Mouse (Mus musculus) frontal cortex, postnatal 36 days (tissue): Measurements from ENCODE around the gene Gsta3.
"Not testable (repeated sequence)": the region's sequence is repeated elsewhere in the genome, so short reads cannot be mapped to it uniquely, and the experiment has no call there.

Experiments
- DNase-seq, 2 experiments: peaks; one replicate each; pipeline ENCODE4 v3.0.0; 2022; ENCODE audit warnings: low spot score in 2 of 2

Gene Gsta3

DNA sequence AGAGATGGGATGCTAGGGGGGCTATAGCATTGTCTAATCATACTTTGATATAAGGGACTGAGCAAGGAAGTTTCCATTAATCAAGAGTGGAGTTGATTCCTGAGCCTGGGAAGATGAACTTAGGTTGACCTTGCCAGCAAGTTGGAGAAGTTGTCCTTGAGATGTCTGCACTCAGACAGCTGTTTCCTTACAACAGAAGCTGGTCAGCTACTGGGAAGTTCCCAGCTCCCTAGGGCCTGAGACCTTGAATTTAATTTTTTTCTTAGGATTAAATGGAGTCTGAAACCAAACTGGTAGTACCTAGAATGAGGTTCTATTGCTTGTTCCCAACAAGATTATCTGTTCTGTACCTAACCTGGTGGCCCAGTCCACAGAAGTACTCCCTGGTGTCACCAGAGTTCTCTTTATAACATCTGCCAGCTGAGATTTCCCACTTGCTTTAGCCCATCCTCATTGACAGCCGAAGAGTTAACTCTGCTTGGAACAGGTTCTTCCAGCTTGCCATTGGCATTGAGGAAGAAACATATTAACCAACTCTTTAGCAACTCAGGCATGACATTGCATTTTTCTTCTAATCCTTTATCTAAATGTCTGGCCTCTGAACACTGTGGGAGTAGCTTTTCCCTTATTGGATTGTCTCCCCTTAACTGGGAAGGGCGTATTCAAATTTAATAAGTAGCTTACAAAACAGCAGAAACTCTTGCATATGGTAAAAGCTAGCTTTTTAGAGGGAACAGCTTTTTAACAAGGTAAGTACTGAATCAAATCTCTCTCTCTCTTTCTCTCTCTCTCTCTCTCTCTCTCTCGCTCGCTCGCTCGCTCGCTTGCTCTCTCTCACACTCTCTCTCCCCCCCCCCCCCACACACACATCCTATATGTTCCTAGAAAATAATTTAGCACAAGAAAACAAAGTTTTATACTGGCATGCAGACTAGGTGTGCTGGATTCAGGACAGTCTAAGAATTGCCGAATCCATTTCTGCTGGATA is at the start of gene Gsta3:
Gene Gsta3 (plus strand): TSS at position 679 of the 988 bp plus-strand sequence.
- DNase-seq: no peak

DNA sequence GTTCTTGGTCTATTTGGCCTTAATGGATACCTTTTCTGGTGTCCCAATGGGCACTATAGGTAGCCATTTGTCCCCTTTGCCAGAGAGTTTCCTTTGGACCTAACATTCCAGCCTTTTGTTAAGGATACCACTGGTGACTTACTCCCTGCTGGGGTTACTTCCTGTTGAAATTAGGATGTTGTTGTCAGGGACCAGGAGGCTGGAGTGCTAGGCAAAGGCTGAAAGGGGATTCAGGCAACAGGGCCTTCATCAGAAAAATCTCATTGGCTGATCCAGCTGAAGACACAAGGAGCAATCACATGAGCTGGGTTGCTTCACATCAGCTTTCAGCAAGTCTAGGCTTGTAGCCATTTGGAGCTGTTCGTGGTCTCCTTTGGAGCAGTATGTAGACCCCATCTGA is 34.1 kb upstream of the Gsta3 start:
- DNase-seq: no peak

DNA sequence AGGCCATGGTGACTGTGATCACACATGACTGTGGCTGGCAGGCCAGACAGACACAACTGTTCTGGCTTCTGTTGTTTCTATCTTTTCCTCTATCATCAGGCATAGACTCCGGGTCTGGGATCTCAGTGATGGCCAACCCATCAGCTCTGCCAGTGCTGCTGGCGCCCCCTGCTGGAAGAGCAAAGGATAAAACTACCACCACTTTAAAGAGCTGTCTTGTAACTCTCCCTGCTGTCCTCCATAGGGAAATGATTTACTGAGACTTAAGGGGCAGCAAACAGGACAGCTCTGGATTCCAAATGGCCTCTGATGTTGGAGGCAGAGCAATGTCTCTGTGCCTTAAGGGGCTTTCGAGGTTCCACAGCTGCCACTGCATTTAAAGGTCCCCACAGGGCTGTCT is 26.9 kb upstream of the Gsta3 start:
- DNase-seq: not testable (repeated sequence)

DNA sequence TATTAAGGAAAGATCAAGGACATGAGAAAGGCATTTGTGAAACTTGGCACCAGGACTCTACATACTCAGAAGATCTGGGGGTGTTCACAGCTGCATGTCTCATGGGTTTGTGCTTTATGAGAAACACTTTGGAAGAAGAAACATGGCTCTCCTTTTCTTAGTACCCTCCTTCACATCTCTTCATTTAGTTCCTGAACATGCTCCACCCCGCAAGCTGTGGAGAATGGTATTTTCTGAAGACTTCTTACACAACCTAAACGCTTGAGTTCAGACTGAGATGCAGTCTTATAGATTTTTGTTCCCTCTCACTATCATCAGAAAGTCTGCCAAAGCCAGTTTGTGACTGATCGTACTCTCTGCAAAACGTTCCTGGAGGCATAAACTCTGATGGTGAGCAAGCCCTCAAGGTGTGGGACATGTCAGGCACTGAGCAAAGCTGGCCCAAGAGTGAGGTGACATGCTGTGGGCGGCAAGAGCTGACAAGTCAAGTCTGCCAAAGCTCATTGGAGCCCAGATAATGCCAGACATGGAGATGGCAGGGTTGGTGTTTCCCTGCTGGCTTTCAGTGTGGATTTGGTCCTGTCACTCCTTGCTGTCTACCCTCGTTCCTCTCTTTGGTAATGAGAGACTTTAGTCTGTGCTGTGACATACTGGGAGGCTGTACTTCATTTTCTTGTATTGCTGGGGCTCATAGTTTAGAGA is 26.2 kb upstream of the Gsta3 start:
- DNase-seq: peak in 1 of 2 experiments; percentile 43

DNA sequence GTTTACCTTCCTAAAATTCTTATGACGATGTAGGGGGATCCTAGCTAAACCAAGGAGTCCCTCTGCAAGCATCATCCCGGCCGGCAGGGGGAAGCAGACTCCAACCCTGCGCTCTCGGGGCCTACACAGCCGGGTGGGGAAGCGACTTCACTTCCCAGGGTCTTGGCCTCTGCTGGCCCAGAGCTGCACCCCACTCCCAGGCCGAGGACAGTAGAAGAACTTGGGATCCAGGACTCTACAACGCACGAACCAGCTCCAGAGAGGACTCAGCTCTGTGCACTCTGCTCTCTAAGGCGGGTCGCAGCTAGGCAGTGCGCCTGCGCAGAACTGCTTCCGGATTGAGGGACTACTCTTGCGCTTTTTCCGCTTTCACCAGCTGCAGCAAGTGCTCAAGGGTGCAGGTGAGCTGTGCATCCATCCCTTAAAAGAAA is 21.9 kb upstream of the Gsta3 start, which contains the start of gene Tmem14a:
Gene Tmem14a (plus strand): TSS at position 87 of the 431 bp plus-strand sequence.
- DNase-seq: peak; percentile 90 to 91

DNA sequence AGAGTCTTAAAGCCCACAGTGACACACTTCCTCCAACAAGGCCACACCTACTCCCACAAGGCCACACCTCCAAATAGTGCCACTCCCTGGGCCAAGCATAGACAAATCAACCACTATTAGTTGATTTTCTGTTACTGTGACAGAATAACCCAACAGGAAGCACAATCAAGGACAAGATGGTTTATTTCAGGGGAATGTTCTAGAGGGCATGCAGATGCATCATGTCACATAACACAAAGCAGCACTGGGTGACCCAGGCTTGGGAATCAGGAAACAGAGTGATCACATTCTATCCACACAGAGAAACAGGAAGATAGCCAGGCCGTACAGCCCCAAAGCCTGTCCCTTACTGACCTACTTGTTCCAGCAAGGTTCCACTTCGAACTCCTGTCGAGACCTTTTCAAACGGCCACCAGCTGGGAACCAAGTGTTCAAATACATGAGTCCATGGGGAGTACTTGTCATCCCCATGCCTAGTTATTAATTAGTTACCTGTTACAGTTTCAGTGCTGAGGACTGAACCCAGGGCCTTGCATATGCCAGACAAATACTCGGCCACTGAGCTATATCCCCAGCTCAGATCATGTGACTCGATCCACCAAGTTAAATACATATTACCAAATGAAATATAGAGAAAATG is 12.5 kb upstream of the Gsta3 start:
- DNase-seq: no peak

DNA sequence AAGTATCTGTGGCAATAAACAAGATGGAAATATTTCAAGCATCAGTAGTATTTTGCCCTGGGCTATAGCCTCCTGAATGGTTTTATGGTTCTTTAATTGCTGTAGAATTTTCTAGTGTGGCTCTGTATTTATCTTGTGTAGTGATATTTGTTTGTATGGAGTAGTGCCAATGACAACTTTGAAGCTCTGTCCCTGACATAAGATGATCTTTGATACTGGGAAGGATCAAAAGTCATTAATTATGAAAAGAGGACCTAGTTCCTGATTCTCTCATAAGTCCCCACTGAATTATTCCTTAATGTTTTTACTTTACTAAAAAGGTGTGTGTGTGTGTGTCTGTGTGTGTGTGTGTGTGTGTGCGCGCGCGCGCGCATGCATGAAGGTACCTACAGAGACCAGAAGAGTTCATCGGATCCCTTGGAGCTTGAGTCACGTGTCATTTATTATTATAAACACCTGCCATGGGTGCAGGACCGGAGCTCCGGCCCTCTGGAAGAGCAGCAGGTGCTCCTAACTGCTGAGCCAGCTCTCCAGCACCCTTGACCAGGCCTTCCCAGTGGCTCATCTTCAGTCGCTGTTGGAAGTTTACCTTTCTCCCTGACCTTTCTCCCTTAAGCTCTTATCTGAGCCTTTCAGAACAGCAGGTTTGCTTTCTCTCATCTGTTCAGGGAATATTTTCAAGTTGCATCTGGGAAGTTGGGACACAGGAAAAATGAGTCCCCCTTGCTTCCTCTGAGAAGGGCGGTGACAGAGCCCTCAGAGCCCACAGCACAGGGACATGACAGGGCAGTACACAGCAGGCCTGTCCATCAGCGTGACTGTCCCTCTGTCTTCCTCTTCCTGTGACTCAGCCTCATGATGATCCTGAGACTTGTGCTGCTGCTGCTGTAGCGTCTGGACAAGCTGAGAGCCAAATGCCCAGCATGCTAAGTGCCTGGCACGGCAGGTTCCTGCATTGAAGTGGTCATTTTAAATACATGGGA is 11.4 kb upstream of the Gsta3 start:
- DNase-seq: not testable (repeated sequence)

DNA sequence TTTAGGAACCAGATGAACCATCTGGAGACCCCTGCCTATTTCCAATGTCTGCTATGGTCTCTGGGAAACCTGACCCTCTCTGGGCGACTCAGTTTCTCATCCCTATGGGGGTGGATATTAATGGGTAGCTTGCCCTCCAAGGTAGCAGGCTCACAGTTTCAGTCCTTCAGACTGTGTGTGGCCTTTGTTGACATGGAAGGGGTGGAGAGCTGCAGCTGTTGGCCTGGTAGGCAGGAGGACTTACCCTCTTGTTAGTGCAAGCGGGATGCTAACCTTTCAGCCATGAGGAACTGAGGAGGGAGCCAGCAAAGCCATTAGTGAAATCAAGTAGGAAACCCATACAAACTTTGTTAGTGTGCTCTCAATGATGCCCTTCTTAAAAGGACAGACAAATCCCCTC is 10.0 kb upstream of the Gsta3 start:
- DNase-seq: no peak

DNA sequence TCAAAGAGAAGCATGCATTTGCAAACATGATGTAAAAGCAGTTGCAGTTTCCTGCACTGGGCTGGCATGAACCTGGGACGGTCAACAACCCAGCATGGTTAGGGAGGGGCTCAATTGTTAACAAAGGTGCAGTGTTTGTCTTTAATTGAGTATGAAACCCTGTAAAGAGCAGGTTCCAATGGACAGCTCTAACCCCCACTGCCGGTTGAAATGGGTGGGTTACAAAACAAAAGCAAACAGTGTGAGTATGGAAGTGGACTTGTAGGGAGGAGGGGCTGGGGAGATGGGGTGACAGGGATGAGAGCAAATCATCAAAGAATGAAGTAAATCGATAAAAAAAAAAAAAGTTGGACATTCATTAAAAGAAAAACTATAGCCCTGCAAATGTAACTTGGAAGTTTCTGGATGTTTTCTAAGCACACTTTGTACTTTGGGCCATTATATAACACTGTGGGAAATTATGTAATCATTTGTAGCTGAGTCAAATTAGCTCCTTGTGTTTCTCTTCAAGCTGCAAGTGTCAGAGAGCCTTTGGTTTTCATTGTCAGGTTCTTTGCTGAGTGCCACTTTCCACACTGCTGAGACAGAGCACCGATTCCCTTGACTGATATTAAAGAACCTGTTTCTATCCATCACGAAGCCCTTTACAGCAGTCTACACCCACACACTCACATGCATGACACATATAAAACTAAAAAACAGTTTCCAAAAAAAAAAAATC is 8.5 kb upstream of the Gsta3 start:
- DNase-seq: peak in 1 of 2 experiments; percentile 36

DNA sequence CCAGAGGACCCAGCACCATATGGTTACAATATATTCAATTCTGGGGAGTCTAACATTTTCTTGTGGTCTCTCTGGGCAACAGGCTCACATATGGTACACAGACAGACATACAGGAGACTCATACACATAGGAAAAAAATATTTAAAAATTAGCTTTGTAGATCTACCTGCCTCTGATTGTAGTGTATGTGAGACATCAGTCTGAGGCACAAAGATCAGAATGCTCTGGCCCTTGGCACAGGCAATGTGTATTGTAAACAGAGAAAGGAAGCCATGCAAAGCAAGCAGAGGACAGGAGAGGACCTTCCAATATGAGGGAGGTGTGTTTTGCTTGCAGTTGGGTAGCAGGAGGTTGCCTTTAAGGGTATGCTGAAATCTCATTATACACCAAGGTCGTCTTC is 7.9 kb upstream of the Gsta3 start:
- DNase-seq: no peak

DNA sequence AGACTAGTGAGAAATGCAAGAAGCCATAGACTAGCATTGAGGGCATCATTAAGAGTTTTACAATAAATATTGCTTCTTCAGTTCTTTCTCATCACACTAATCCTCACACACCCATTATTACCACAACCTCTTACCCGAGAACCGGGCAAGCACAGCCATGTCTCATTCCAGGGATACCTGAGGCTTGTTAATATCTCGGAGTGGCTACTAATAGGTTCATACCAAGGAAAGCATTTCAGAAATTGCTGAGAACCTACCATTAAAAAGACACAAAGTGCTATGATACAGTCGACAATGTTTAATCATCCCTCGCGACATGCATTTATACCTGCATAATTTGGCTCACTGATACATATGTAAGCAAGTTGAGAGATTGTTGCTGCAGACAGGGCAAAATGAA is 5.0 kb upstream of the Gsta3 start:
- no peak for DNase-seq

DNA sequence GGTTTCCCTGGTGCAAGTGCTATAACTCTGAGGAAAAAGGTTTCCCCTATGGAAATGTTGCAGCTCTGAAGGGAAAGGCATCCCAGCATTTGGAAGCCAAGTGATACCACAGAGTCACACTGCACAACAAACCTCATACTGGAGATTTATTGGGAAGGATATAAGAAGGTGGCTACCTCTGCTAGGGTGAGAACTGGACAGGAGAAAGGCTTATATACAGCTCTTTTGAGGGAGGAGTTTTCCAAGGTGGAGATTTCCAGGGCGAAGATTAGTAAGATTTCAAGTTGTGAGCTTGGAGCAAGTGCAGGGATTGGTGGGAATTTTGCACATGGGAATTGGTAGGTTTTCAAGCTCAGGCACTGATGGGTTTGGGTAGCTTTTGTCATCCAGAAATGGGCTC is 707 bp downstream of the Gsta3 start:
- no peak for DNase-seq

DNA sequence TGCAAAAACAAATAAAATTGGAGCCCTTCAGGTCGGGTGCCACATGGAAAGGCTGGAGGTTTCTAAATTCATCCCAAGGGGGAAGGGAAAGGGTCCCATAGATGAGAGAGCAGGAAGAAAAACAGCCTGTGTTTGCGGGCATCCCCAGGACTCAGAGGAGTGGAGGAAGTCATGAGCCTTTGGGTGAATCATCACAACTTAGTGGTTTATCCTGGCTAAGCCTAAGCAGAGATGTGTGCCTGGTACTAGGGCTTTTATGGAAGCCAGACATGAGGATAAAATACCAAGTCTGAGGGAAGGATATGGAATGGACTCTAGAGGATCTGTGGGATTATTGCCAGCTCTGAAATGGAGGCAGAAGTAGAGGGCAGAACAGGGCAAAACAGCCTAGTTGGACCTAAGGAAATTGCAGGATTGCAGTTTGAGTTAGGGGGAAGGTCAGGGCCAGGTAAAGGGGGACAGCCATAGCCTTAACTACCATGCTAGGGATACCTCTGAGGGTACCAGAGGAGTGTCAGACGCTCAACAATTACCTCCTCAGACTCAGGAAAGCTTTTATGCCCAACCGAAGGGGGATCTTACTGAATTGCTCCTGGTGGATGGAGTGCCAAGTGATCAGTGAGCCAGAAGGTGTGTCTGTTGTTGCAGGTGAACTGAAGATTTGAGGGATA is 4.0 kb downstream of the Gsta3 start:
- no peak for DNase-seq

DNA sequence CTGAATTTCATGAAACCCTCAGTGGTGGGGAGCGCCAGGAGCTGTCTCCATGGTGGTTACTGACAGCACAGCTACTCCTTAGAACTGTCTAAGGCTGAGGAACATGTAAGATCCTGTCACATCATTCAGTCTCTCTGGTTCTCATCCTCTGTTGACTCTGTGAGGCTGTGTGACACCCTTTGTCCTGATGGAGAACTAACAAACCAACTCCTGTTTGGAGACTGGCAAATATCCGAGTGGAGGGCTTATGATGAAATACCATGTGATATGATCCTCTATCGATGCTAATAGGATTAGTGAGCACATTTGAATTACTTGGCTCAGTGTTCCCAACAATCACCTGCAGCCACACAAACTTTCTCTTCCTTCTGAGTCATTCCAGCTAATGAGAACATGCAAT is 5.7 kb downstream of the Gsta3 start:
- DNase-seq: no peak

DNA sequence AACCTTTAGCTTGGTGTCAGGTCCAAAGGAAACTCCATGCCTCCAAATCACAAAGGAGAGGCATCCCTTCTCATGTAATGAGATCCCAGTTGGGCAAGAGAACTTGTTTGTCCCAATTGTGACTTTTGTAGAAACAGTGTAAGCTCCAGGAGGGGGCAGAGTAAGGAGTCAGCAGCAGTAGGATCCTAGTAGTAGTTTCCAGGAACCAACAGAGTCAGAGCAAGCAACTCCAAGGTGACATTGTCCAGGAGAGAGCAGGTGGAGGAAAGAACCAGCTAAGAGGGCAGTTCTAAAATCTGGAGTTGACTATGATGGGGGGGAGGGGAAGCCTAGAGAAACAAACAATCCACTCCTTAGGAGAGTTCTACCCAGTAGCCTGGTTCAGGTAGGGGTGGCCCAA is 7.5 kb downstream of the Gsta3 start:
- no peak for DNase-seq

DNA sequence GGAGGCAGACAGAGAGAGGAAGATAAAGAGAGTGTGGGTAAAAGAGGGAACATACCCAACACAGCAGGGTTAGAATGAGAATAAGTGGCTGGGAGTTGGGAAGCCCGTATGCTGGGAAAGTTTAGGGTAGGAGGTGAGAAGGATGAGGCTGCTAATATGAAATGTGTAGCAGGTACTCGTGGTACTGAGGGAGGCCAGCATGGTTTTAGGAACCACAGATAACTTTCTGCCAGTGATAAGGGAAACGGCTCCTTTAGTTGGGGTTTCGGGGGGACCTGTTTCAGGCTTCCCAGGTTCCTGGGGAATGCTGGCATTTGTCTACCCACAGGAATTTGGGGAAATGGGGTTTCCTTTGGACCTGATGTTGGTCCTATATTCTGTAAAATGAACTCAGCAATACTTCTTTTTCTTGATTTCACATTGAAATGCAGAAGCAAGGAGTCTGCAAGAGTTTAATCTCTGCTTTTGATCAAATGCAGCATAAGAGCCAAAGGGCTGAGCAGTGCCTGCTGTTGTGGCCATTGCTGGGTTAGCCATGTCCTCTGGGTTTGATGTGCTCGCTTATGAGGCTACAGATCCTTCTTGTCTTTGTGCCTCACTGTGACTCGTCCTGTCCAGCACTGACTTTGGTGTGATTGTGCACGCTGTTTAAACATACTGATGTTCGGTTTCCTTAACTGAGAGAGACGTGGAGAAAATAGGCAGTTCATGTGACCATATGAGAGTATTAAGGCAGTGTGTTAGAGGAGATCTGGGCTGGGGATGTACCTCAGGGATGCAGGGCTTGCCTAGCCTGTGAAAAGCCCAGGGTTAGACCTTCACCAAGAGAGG is 8.4 kb downstream of the Gsta3 start:
- DNase-seq: peak in 1 of 2 experiments; percentile 15

DNA sequence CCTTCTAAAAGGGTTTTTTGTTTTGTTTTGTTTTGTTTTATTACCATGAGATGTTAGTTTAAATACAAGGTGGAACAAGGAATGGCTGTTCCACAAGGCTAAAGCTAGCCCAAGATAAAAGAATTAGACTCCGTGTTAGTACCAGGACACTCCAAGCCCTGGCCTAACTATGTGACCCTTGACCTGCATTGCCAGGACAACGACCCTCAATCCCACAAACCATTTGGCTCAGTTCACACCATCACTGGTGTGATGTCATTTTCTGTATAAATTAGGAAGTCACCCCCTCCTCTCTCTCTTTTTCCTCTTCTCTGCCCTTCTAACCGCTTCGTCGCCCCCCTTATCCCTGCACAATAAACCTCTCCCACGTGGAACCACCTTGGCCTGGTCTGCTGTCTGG is 11.3 kb downstream of the Gsta3 start:
- no peak for DNase-seq

DNA sequence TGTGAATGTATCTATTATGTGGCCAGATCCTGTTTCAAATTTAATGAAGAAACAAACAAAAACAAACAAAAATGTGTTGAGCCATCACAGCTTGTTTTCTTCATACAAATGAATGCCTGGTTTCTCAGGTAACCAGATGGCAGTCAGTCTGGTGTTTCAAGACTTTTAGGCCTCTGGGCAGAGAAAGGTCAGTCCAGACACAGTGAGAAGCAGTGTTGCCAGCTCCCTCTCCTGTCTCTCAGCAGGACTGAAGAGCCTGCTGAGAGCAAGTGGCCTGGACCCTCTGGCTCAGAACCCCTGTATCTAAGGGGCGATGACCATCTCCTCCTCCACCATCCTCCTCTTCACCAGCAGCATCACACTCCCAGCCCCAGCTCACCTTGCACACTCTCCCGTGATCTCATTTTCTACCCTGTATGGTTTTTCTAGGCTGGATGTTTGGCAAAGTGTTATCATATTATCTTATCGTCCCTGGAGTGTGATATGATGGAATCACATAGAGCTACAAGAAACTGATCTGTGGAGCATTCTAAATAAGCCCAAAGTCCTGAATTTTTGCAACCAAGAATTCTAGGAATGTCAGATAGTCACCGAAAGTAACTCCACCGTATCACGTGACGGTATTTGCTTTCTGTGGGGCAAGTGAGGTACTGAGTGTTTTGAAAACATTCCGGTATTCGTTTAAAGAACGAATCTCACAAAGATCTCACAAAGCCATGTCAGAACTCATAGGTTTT is 12.3 kb downstream of the Gsta3 start:
- no peak for DNase-seq
